Mouse (Mus musculus) hindbrain, embryonic 13.5 days (tissue): Measurements from ENCODE around the gene Lamc1. TPM values are rescaled to one million over a fixed set of nuclear protein-coding genes. Genes with fewer than 3 reads are reported as not detected.

Experiments
- ATAC-seq: fragments of 200-750 bp; cut with Nextera tagmentation; 2 replicates; pipeline ENCODE4 v1.8.0; 2017; ENCODE audit warnings: moderate TSS enrichment; ENCODE audit not compliant: low FRiP score
- H3K27ac ChIP-seq: fragments of 300-500 bp; sonication (generic); 2 replicates; pipeline ENCODE4 v1.5.1; 2015; ENCODE audit warnings: inconsistent platforms, mild to moderate bottlenecking, moderate library complexity
- H3K27me3 ChIP-seq: fragments of 300-500 bp; sonication (generic); 2 replicates; pipeline ENCODE4 v1.6.1; 2015; ENCODE audit warnings: mild to moderate bottlenecking, inconsistent platforms
- H3K36me3 ChIP-seq: fragments of 300-500 bp; sonication (generic); 2 replicates; pipeline ENCODE4 v1.6.1; 2015; ENCODE audit warnings: mild to moderate bottlenecking, inconsistent platforms
- H3K4me1 ChIP-seq: fragments of 300-500 bp; sonication (generic); replicated peaks from 2 replicates; pipeline ENCODE4 v1.6.1; 2015; ENCODE audit warnings: inconsistent platforms
- H3K4me2 ChIP-seq: fragments of 300-500 bp; sonication (generic); 2 replicates; pipeline ENCODE4 v1.6.1; 2015; ENCODE audit warnings: inconsistent platforms, mild to moderate bottlenecking, moderate library complexity
- H3K4me3 ChIP-seq: fragments of 300-500 bp; sonication (generic); 2 replicates; pipeline ENCODE4 v1.5.1; 2015; ENCODE audit warnings: mild to moderate bottlenecking, inconsistent platforms
- H3K9ac ChIP-seq: fragments of 300-500 bp; sonication (generic); 2 replicates; pipeline ENCODE4 v1.6.1; 2015; ENCODE audit warnings: mild to moderate bottlenecking, inconsistent platforms
- H3K9me3 ChIP-seq: fragments of 300-500 bp; sonication (generic); 2 replicates; pipeline ENCODE4 v1.6.1; 2016; ENCODE audit warnings: inconsistent platforms
- WGBS: fragments of 180-500 bp; shearing (Covaris S2); methylation state at CpG from one replicate; pipeline ENCODE4 v1.1.7; 2015; 5-methylcytosine and 5-hydroxymethylcytosine counted together
- polyA plus RNA-seq: library from polyadenylated mRNA; unstranded; fragments of >200 nt; fragmentation: Nextera tagmentation; extraction: Ambion mirVana; gene quantifications from 2 replicates; pipeline ENCODE4 v1.2.1, GENCODE M21; 2015

Lamc1 gene
- polyA plus RNA-seq, 1 experiment from 2014 or later: 20.2 TPM

- WGBS: 96% methylated on average over 7 of the region's 7 CpGs
- H3K27me3 ChIP-seq: no peaks in the 10 kb centered on the region
- peaks cover 45% of the 10 kb centered on the region for H3K4me1 ChIP-seq
- no peak overlapping the region for H3K27ac ChIP-seq
- no peak for ATAC-seq
- no peak overlapping the region for H3K9ac ChIP-seq
- H3K4me2 ChIP-seq: no peak overlapping the region
- H3K9me3 ChIP-seq: no peaks in the 10 kb centered on the region
- no peak overlapping the region for H3K4me3 ChIP-seq
- H3K36me3 ChIP-seq: no peaks in the 10 kb centered on the region
Observed at GRCm38 (mm10) chr1:153268306-153268705, 64.3 kb downstream of the Lamc1 start.

GRCm38 (mm10) chr1:153267730-153268129 is 64.9 kb downstream of the Lamc1 start:
- Histone ChIP-seq H3K4me2 (no peak overlapping the region), H3K27me3 (no peaks in the 10 kb centered on the region), H3K4me1 (peaks cover 45% of the 10 kb centered on the region), H3K4me3 (no peak overlapping the region), H3K27ac (0 out of 2 replicates have a peak overlapping the region, but pooled peaks have one; percentile 40), H3K9me3 (no peaks in the 10 kb centered on the region), H3K9ac (no peak overlapping the region), H3K36me3 (no peaks in the 10 kb centered on the region)
- WGBS: 85% methylated on average over 7 of the region's 7 CpGs
- ATAC-seq: no peak

- Histone ChIP-seq H3K36me3 (no peaks in the 10 kb centered on the region), H3K27ac (peak overlapping the region; percentile 40), H3K4me2 (no peak overlapping the region), H3K4me1 (peaks cover 39% of the 10 kb centered on the region), H3K9me3 (no peaks in the 10 kb centered on the region), H3K27me3 (no peaks in the 10 kb centered on the region), H3K4me3 (no peak overlapping the region), H3K9ac (no peak overlapping the region)
- 39% methylated on average over 5 of the region's 5 CpGs for WGBS
- no peak for ATAC-seq
Observed at GRCm38 (mm10) chr1:153266891-153267290, 65.7 kb downstream of the Lamc1 start.

- Histone ChIP-seq H3K27me3 (no peaks in the 10 kb centered on the region), H3K9me3 (no peaks in the 10 kb centered on the region), H3K36me3 (no peaks in the 10 kb centered on the region; the same call in 1 of the 2 replicates), H3K9ac (no peak overlapping the region), H3K4me1 (peaks cover 38% of the 10 kb centered on the region), H3K4me2 (no peak overlapping the region), H3K4me3 (no peak overlapping the region), H3K27ac (peak overlapping the region; percentile 45; the same call in 1 of the 2 replicates)
- 57% methylated on average over 7 of the region's 7 CpGs for WGBS
- no peak for ATAC-seq
Observed at GRCm38 (mm10) chr1:153265579-153265978, 67.0 kb downstream of the Lamc1 start.

GRCm38 (mm10) chr1:153265066-153265465 is 67.5 kb downstream of the Lamc1 start:
- Histone ChIP-seq H3K27ac (peak overlapping the region; percentile 45; the same call in 1 of the 2 replicates), H3K27me3 (no peaks in the 10 kb centered on the region), H3K4me1 (peaks cover 42% of the 10 kb centered on the region), H3K9ac (no peak overlapping the region), H3K4me3 (no peak overlapping the region), H3K9me3 (no peaks in the 10 kb centered on the region), H3K36me3 (no peaks in the 10 kb centered on the region; the same call in 1 of the 2 replicates), H3K4me2 (no peak overlapping the region)
- 23% methylated on average over 7 of the region's 7 CpGs for WGBS
- no peak for ATAC-seq

- no peak overlapping the region for H3K4me3 ChIP-seq
- ATAC-seq: no peak
- 70% methylated on average over 5 of the region's 5 CpGs for WGBS
- H3K4me2 ChIP-seq: no peak overlapping the region
- H3K27me3 ChIP-seq: no peaks in the 10 kb centered on the region
- H3K4me1 ChIP-seq: peaks cover 13% of the 10 kb centered on the region
- H3K9me3 ChIP-seq: no peaks in the 10 kb centered on the region
- peaks cover 6% of the 10 kb centered on the region for H3K36me3 ChIP-seq
- no peak overlapping the region for H3K9ac ChIP-seq
- H3K27ac ChIP-seq: no peak overlapping the region
Observed at GRCm38 (mm10) chr1:153259752-153260300, 72.8 kb downstream of the Lamc1 start.

- peaks cover 46% of the 10 kb centered on the region for H3K36me3 ChIP-seq
- no peak overlapping the region for H3K9ac ChIP-seq
- H3K4me2 ChIP-seq: no peak overlapping the region
- ATAC-seq: no peak
- H3K27ac ChIP-seq: no peak overlapping the region
- H3K4me1 ChIP-seq: no peaks in the 10 kb centered on the region
- H3K4me3 ChIP-seq: no peak overlapping the region
- peaks cover 9% of the 10 kb centered on the region; the same call in 1 of the 2 replicates for H3K9me3 ChIP-seq
- no peaks in the 10 kb centered on the region for H3K27me3 ChIP-seq
- 93% methylated on average over 4 of the region's 4 CpGs for WGBS
Observed at GRCm38 (mm10) chr1:153252540-153253210, 79.9 kb downstream of the Lamc1 start.

GRCm38 (mm10) chr1:153251590-153252206 is 80.9 kb downstream of the Lamc1 start:
- Histone ChIP-seq H3K9me3 (peaks cover 9% of the 10 kb centered on the region; the same call in 1 of the 2 replicates), H3K4me1 (no peaks in the 10 kb centered on the region), H3K9ac (no peak overlapping the region), H3K36me3 (peaks cover 56% of the 10 kb centered on the region), H3K4me2 (no peak overlapping the region), H3K27me3 (no peaks in the 10 kb centered on the region), H3K4me3 (no peak overlapping the region), H3K27ac (no peak overlapping the region)
- ATAC-seq: no peak
- WGBS: 92% methylated on average over 12 of the region's 12 CpGs

- H3K4me1 ChIP-seq: no peaks in the 10 kb centered on the region
- H3K27me3 ChIP-seq: no peaks in the 10 kb centered on the region
- no peaks in the 10 kb centered on the region for H3K9me3 ChIP-seq
- H3K27ac ChIP-seq: no peak overlapping the region
- H3K4me2 ChIP-seq: no peak overlapping the region
- WGBS: 88% methylated on average over 7 of the region's 7 CpGs
- no peak overlapping the region for H3K4me3 ChIP-seq
- H3K36me3 ChIP-seq: peaks cover 73% of the 10 kb centered on the region
- ATAC-seq: no peak
- no peak overlapping the region for H3K9ac ChIP-seq
Observed at GRCm38 (mm10) chr1:153241346-153241745, 91.2 kb downstream of the Lamc1 start.

- no peaks in the 10 kb centered on the region for H3K9me3 ChIP-seq
- H3K4me3 ChIP-seq: no peak overlapping the region
- no peaks in the 10 kb centered on the region for H3K4me1 ChIP-seq
- H3K27me3 ChIP-seq: no peaks in the 10 kb centered on the region
- H3K4me2 ChIP-seq: no peak overlapping the region
- H3K27ac ChIP-seq: no peak overlapping the region
- no peak overlapping the region for H3K9ac ChIP-seq
- 82% methylated on average over 4 of the region's 4 CpGs for WGBS
- ATAC-seq: no peak
- peaks cover 54% of the 10 kb centered on the region for H3K36me3 ChIP-seq
Observed at GRCm38 (mm10) chr1:153235576-153235975, 97.0 kb downstream of the Lamc1 start.

GRCm38 (mm10) chr1:153231681-153232080 is 100.9 kb downstream of the Lamc1 start:
- no peaks in the 10 kb centered on the region for H3K4me1 ChIP-seq
- H3K4me2 ChIP-seq: no peak overlapping the region
- H3K27ac ChIP-seq: no peak overlapping the region
- no peak for ATAC-seq
- H3K9me3 ChIP-seq: no peaks in the 10 kb centered on the region
- H3K9ac ChIP-seq: no peak overlapping the region
- H3K4me3 ChIP-seq: no peak overlapping the region
- H3K27me3 ChIP-seq: no peaks in the 10 kb centered on the region
- peaks cover 70% of the 10 kb centered on the region for H3K36me3 ChIP-seq
- 93% methylated on average over 9 of the region's 9 CpGs for WGBS

- no peaks in the 10 kb centered on the region for H3K9me3 ChIP-seq
- no peak for ATAC-seq
- H3K27ac ChIP-seq: no peak overlapping the region
- 68% methylated on average over 4 of the region's 4 CpGs for WGBS
- no peak overlapping the region for H3K4me3 ChIP-seq
- H3K9ac ChIP-seq: no peak overlapping the region
- H3K36me3 ChIP-seq: peaks cover 78% of the 10 kb centered on the region
- no peaks in the 10 kb centered on the region for H3K27me3 ChIP-seq
- no peak overlapping the region for H3K4me2 ChIP-seq
- no peaks in the 10 kb centered on the region for H3K4me1 ChIP-seq
Observed at GRCm38 (mm10) chr1:153227916-153228315, 104.7 kb downstream of the Lamc1 start.
